Mouse (Mus musculus): Measurements from ENCODE around the gene St3gal2.

- TF ChIP-seq CTCF (IDR thresholded peaks at IDR 0.05): no peak
- TF ChIP-seq POLR2A (IDR thresholded peaks at IDR 0.05; ENCODE audit: insufficient read depth, low read depth, low read length): no peak
Measured at GRCm38 (mm10) chr8:110929066-110929465, 9.3 kb downstream of the St3gal2 start.
